Mouse (Mus musculus) kidney, adult 9 months (tissue): ENCODE results near the gene Zdhhc14.

Experiments
- DNase-seq: peaks from one replicate; pipeline ENCODE4 v3.0.0; 2022

Gene Zdhhc14

DNA sequence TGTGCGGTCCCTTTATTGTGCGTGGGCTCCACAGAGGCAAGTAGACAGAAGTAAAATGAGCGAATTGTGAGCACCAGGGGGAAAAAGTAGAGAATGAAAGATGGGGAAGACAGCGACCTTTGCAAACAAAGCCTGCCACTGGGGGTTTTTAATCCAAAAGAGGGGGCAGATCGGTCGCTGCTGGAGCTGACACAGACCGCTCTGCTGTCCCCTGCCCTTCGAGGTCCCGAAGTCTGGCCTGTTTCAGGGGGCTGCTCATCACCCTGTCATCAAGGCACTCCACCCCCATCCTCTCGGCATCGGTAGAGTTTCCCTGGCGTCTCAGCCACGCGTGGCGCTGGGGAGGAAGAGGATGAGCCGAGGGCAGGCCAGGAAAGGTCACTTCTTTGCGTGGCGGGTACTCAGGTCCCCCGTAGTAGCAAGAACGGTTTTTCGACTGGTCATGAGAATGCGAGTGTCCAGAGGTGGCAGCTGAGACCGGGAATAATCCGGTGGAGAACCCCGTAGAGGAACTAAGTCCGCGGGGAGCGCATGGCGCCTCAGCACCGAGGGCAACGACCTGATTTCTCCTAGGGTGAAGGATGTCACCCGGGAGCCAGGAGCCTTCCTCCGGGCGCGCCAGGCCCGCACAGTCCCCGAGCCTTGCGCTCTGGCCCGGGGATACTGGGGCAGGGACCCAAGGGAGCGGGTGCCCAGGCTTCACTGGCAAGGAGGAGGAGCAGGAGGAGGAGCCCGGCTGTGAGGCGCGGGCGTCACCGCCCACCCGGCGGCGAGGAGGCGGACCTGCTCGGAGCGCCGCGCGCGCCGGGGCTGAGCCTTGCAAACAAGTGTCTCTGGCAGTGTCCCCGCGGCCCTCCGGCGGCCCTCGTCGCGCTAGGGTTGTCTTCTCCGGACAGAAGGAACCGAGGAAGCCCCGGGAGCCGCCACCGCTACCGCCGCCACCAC, at the start of gene Zdhhc14:
Gene Zdhhc14, plus strand, starts transcription at position 757 of the 945 bp plus-strand sequence.
- DNase-seq, result peak; percentile 92

DNA sequence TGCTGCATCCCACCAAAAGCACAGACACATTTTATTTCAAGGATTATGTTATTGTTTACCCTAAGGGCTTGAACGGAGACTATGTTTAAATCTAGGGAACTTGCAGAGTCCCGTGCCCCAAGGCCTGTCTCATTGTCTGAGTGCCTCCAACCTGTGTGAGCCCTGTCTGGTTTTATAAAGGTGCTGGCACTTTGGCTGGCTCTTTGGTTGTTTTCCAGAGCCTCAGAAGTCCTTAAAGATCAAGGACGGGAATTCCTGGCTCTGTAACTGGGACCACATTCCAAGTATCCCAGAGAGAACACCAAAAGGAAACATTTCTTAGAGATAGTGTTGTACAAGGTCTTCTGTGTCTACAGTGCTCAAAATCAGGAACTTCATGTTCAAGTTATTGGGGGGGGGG, 49.1 kb upstream of the Zdhhc14 start:
- no peak for DNase-seq

DNA sequence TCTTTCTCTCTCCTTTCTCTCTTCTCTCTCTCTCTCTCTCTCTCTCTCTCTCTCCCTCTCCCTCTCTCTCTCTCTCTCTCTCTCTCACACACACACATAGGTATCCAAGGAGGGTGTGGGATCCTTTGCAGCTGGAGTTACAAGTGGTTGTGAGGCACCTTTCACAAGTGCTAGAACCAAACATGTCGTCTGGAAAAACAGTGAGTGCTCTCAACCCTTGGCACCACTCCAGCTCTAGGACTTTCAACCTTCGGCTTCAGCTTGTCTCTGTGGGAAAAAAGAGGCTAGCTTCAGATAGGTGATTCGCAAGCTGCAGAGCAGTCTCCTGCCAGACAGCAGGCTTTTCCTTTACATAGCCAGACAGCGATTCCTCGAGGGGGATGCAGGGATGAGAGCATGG, 48.6 kb upstream of the Zdhhc14 start:
- DNase-seq, result peak; percentile 35

DNA sequence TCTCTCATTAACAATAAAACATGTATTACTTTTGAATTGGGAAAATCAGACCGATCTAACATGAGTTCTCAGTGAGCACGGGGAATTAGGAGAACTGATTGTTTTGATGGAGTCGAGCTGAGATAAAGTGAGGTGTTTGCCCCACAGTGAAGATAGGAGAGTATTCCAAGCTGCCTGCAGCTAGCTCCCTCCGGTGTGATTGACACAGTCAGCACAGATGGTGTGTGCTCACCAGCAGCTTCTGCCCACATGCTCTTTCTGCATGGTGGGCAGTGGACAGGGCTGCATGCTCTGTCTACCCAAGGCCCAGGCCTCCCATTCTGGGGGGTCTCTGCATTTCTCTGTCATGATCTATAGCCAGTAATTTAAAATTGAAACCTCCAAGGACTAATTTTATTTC, 38.7 kb upstream of the Zdhhc14 start:
- no peak for DNase-seq

DNA sequence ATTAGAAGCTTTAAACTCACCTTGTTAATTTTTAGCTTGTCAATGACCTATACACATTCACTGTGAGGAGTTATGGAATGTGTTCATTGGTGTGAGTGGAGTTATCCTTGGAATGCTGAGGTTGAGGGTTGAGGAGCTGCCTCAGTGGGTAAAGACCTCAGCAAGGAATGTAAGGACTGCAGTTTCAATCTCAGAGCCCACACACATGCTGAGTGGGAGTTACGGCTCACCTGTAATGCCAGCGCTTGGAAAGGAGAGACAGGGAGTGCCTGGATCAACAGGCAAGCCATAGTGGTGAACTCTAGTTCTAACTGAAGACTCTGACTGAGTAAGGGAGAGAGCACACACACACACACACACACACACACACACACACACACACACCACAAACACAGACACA, 28.4 kb upstream of the Zdhhc14 start:
- no peak for DNase-seq

DNA sequence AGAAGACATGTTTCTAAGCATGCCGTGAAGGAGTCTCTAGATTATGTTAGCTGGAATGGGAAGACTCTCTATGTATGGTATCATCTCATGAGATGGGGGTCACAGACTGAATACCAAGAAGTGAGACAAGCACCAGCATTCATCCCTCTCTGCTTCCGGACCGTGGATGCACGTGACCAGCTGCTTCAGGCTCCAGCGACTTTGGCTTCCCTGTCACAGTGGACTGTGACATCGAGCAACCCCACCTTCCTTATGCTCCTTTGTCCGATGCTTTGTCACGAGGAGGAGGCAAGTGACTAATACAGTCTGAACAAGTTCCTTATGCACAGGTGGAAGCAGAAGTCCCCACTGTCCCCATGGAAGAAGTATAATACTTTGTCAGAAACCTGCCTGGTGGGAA, 25.6 kb upstream of the Zdhhc14 start:
- no peak for DNase-seq

DNA sequence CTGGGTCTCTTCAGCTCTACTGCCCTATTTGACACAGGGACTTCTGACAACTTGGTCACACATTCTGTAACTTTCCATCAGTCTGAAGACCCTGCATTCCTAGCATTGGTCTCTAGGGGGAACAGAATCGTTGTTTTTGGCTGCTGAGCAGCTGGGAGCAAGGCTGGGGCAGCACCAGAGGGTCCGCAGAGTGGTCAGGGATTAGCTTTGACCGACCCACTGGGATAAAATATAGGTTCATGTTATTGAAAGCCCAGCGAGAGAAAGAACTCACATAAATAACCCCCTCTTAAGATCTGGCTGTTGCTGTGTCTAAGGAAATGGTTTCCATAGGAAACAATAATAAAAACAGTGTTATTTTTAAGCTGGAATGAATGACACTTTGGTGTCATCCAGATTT, 25.2 kb upstream of the Zdhhc14 start:
- DNase-seq, result no peak

DNA sequence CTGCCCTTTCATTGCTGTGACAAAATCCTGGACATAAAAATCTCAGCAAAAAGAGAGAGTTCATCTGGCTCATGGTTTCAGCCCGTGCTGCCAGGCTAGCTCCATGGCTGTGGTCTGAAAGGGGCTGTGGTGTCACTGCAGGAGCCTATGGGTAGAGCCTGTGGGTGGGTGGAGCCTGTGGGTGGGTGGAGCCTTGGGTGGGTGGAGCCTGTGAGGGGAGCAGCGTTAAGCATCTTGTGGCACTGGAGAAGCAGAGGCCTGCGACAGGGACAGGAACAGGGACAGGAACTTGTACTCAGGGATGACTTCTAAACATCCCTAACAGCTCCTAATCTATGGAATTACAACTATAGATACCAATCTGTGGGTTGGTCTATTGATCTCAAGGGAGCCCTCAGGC, 20.1 kb upstream of the Zdhhc14 start:
- no peak for DNase-seq

DNA sequence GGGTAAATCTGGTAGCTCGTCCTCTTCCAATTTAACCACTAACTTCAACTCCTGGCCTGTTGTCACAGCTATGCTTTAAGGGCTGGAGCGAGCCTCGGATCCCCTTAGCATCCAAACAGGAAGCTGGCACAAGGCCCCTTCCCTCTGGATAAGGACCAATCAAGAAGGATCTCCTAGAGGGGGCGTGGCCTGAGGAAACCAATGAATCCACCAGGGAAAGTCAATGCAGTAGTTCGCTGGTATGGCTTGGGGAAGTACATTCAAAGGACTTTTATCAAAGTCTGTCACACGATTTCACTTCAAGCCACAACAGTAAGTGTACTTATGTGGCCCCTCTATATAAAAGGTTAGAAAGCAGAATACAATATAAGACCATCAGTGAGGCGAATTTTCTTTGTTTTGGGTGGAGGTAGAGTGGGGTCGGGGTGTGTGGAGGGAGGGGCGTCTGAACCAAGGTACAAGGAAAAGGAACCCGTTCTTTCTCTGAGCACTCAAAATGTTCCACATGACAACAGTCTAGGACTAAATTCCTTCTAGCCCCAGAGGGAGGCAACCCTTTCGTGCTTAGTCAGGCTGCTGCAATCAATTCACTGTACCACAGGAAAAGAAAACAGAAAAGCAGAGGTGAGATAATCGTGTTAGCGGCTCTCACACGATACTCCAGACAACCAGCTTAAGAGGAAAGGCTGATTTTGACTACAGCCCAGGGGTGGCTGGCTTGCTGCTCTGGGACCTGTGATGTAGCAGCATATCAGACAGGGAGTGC, 16.2 kb upstream of the Zdhhc14 start:
- DNase-seq, result no peak

DNA sequence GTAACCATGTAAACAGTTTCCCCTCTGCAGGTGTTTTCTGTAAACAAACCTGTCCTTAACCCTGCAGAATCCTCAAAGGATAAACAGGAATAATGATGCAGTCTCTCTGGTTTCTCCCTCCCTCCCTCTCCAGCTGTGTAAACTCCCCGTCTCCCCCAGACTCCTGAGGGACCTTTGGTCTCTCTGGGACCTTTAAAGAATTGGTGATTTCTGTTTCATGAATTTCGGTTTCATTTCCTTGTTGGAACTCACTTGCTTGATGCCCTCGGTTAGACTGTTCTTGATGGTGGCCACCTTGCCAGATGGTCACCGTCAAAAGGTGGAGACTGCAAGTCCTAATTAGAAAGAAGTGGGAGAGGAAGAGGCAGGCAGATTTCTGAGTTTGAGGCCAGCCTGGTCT, 8.9 kb upstream of the Zdhhc14 start:
- no peak for DNase-seq

DNA sequence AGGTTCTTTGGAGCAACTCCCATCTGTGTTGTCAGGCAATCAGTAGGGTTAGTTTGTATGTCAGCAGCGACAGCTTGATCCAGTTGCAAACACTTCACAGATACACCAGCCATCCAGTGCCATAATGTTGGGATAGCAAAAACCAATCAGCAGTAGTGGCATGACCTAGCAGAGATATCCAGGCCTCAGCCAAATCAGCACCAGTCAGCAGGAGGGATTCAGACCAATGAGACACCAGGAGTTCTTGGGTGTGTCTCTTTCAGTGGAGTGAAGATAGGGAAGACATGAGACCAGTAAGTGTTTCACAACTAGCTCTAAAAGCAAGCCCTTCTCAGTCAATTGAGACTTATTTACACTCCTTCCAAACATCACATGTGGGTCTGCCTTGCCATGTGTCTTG, 7.7 kb upstream of the Zdhhc14 start:
- DNase-seq, result no peak

DNA sequence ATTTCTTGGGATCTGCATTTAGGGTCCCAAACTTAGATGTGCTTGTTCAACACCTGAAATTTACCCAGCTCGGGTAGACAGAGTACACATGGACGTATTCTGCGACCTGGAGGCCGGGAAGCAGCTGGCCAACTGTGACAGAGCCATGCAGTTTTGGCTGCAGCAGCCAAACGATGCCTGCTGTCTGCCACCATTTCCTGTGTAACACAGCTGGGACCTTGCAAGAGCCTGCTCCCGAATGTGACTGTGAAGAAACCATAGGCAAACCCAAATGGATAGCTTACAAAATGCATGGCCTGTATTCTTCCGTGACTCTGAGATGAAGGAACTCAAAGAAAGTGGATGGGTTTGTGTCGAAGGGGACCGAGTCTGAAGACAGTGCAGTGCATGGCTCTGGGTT, 4.2 kb upstream of the Zdhhc14 start:
- no peak for DNase-seq

DNA sequence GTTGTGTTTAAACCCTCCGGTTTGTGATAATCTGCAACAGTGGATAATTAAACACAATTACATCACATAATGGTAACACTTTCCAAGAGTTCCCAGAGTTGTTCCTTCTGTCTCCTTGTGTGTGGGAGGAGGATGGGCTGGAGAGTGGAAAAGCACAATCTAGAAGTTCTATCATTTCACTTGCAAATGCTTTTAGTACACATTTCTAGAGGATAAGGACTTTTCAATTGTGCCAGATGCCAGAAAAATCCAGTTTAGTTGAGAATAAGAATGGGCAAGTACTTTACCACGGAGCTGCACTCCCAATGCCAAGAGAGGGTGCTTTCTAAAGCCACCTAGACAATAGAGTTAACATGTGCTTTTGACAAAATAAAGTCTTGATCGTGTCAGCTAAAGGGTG, 2.0 kb upstream of the Zdhhc14 start:
- DNase-seq, result no peak

DNA sequence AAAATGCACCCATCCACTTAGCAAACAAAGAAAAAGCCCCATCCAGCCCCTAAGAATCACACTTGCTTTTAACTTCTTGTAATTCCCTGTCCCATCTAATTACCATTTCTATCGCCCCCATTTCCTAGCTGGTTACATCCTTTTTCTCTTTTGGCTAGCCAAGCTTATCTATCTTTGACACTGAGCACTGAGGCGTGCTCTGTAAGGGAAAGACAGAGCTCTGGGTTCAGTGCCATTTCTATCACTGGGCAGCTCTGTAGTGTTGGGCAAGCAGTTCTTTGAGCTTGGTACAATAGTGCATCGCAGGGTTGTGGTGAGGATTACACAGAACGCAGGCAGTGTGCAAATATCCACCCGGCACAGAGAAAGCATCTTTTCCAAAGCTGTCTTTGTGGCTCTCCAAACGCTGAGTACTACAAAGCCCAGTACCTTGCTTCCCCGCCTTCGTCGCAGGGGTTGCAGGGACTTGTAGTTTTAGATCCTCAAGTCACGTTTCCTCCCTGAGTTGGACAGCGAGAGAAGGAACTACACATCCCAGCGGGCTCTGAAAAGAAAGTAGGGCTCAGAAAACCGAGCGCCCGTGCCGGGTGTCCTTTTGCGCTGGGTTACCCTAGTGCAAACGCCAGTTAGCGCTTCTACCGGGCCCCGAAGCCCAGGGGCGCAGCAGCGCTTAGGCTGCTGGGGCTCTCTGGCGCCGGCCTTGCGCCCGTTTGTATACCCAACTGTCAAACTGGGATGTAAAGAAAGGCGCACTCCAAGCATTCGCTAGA, 1.1 kb upstream of the Zdhhc14 start:
- peak; percentile 96 for DNase-seq

DNA sequence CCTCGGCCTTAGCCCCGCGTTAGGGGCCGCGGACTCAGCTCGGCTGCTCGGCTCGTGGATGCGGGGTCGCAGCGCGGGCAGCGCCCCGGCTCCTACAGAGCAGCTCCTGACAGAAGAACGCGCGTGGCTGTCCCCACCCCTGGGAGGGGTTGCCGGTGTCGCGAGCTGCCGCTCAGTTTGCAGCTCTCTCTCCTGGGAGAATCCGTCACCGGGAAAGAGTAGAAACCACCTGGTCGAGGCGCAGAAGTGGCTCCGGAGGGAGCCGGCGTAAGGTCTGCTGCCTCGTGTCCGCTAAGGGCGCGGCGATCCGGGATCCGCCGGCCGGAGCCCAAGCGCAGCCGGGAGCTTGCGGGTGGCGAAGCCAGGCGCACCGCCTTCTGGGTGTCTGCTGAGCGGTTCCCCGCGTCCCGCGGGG, 396 bp downstream of the Zdhhc14 start:
- DNase-seq, result no peak

DNA sequence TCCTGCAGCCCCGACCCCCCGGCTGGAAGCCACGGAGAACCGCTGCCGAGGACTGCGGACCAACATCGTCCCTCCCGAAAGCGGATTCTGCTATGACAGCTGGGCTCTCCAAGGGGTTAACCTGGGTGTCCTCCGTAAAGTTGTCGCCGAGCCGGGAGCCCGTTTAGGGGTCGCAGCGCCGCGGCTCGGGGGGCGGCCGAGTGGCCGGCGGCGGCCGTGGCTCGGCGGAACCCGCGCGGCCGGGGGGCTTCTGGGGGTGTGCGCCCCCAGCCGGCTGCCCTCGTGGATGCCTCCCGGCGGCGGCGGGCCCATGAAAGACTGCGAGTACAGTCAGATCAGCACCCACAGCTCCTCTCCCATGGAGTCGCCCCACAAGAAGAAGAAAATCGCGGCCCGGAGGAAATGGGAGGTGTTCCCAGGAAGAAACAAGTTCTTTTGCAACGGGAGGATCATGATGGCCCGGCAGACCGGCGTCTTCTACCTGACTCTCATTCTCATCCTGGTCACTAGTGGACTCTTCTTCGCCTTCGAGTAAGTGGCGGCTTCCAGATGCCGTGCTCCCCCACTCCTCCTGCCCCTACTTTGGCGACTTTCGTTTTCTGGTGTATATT, 909 bp downstream of the Zdhhc14 start:
- DNase-seq, result no peak

DNA sequence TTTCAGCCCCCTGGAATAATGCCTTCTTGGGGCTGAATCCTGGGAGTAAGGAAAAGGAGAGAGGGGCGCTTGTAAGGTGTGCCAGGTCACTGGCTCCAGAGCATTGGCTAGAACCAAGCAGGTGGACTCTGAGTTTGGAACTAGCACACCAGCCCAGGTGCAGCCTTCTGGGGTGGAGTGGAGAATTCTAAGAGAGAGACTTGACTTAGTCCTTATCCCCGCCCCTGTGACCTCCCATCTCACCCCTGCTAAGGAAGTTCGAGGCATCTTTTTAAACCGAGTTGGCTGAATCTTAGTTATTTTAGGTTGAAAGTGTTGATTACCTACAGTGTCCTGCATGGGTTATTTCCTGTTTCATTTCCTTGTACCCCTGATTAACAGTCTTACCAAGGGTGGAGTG, 1.5 kb downstream of the Zdhhc14 start:
- DNase-seq, result peak; percentile 27

DNA sequence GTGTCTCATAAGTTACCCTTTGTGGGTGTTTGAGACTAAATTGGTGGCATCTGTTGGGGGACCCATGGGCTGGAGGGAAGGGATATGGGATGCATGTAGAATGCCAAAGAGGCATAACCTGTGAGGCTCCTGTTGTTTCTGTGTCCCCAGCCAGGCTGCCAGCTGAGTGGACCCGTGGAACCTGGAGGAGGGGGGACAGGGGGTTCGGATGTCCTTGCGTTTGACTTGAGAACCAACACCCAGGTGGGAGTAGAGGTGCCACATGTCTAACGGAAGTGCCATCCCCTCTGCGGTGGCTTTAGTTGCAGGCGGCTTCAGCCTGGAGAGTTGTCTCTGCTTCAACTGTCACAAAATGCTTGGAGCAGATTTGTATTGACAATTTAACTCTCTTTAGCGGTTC, 2.5 kb downstream of the Zdhhc14 start:
- DNase-seq, result no peak

DNA sequence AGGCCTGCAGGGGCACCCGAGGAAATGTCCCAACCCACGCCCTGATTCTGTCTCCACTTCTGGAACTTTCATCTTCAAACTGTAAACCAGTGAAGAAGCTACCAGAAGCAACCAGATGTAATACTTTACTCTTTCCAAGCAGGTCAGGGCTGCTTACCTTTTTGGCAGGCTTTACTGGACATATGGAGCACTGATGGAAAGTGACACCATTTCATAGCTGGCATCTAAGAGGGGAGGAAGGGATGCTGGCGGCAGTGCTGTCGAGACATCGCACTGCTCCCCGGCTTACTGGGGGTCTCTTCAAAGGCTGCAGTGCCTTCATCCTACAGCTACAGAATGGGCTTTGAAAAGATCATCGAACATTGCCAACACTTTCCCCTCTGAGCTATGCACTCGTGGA, 5.3 kb downstream of the Zdhhc14 start:
- DNase-seq, result no peak

DNA sequence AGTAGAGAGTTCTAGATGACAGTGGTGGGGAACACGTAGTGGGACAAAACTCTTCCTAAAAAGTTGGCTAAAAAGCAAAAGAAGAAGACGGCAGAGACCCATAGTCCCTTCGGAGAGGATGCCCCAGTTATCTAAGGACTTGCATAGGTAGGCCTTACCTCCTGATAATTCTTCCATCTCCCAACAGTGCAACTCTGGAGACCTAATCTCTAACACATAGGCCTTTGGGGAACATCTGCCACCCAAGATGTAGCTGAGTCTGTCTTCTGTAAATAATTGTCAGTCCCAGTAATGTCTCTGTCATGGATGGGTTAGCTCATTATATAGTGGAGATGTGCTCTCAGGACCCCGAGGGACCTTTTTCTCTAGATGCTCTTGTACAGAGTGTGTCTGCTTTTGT, 6.6 kb downstream of the Zdhhc14 start:
- no peak for DNase-seq

DNA sequence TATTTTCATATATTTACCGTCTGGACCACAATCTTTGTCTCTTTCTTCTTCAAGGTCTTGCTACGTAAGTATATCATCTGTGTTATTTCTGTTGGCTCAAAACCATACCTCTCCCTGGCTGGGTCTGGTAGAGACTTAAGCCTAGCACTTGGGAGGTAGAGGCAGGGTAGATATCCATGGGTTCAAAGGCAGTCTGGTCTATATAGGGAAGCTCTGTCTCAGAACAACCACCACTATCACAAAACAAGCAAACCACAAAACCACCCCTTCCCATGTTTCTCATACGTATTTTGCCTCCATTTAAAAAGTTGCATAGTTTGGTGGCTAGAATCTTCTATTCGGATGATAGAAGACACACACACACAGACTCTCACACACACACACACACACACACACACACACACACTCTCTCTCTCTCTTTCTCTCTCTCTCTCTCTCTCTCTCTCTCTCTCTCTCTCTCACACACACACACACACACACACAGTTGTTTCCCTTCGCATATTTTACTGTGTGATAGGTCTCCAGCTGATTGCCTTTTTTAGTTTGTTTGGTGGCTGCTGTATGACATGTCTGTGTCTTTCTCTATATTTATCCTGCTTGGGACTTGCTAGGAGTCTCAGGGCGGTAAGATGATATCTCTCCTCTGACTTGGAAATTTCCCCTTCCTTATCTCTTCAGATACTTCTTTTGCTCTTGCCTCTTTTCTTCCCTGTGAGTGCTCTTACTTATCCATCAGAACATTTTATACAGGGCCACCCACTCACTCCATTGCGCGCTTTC, 11.8 kb downstream of the Zdhhc14 start:
- no peak for DNase-seq

DNA sequence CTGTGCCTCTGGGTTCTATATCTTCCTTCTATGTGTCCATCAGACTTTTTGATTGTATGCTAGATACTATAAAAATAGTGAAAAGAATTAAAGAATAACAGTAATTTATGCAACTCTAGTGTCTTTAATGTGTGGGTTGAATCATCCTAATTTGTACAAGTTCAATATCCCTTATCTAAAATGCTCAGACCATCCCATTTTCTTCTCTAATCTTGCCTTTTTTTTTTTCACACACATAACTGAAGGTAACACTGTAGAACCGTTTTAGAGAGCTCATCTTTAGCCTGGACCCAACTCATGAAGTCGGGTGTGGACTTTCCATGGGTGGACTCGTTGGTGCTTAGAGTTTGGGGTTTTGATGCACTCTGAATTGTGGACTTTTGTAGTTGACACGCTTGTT, 12.6 kb downstream of the Zdhhc14 start:
- no peak for DNase-seq
